Mouse (Mus musculus): ENCODE results near the gene Crocc2. TPM values are rescaled to one million over a fixed set of nuclear protein-coding genes. Genes with fewer than 3 reads are reported as not detected.

Crocc2 gene
- total and polyA plus RNA-seq, 2 experiments from 2014 or later = 0.08 to 0.34 TPM

- Histone ChIP-seq H3K36me3 (replicated peaks; ENCODE audit: control insufficient read depth, insufficient read depth, low read length) (no peaks in the 10 kb centered on the region), H3K9ac (replicated peaks; ENCODE audit: low read depth, low read length) (no peak overlapping the region), H3K9me3 (replicated peaks; ENCODE audit: control insufficient read depth, low read length) (no peaks in the 10 kb centered on the region), H3K4me3 (ENCODE audit: low read depth, low read length) (no peak overlapping the region), H3K27me3 (ENCODE audit: control insufficient read depth, insufficient read depth, low read length) (peaks cover 6% of the 10 kb centered on the region; the same call in 1 of the 2 replicates), H3K27ac (ENCODE audit: low read depth) (no peak overlapping the region), H3K4me2 (ENCODE audit: low read depth, low read length) (no peak overlapping the region), H3K4me1 (ENCODE audit: control insufficient read depth, insufficient read depth) (no peaks in the 10 kb centered on the region)
- ATAC-seq (ENCODE audit: insufficient read depth, low read depth) = no peak
- TF ChIP-seq CTCF (IDR thresholded peaks at IDR 0.05; ENCODE audit: low read depth) = no peak
- no peak for TF ChIP-seq EP300 (IDR thresholded peaks at IDR 0.05; ENCODE audit: low read depth)
- DNase-seq (ENCODE audit: low spot score) = no peak
- 76% methylated on average over 8 of the region's 8 CpGs for WGBS
Observed at GRCm38 (mm10) chr1:93128209-93128608, 40.3 kb upstream of the Crocc2 start.

DNA sequence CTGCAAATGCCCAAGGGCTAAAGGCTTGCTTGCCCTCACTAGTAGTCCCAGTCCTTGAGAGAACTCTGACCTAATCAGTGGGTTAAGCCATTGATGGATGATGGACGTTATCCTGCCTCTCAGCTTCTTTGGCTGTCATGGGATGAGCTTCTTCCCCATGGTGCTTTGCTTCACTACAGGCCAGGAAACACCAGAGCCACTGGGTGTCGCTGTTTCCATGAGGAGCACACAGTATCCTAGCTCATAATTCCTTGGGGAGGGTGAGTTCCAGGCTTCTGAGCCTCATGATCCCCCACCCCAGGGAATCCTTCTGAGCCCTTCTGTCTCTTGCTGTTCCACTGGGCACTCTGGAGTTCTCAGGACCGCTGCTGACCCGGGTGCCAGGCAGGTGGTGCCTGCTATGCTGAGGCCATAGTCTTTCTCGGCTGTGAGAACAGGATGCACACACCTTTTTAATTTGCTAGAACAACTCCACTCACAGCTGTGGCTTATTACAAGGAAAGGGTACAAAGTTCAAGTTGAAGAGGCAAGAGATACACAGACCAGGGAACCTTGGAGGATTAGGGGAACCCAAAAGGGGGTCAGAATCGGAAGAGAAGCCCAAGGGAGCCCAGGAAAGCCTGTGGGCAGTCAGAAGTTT lies 39.7 kb upstream of the Crocc2 start:
- no peaks in the 10 kb centered on the region for H3K9me3 ChIP-seq (replicated peaks; ENCODE audit: control insufficient read depth, low read length)
- H3K4me2 ChIP-seq (ENCODE audit: low read depth, low read length) = no peak overlapping the region
- TF ChIP-seq EP300 (IDR thresholded peaks at IDR 0.05; ENCODE audit: low read depth) (no peak), CTCF (IDR thresholded peaks at IDR 0.05; ENCODE audit: low read depth) (peak; percentile 78)
- peak; percentile 62 for ATAC-seq (ENCODE audit: insufficient read depth, low read depth)
- H3K9ac ChIP-seq (replicated peaks; ENCODE audit: low read depth, low read length) = no peak overlapping the region
- no peaks in the 10 kb centered on the region for H3K4me1 ChIP-seq (ENCODE audit: control insufficient read depth, insufficient read depth)
- no peak overlapping the region for H3K27ac ChIP-seq (ENCODE audit: low read depth)
- DNase-seq (ENCODE audit: low spot score) = peak; percentile 52
- H3K27me3 ChIP-seq (ENCODE audit: control insufficient read depth, insufficient read depth, low read length) = peaks cover 6% of the 10 kb centered on the region; the same call in 1 of the 2 replicates
- H3K36me3 ChIP-seq (replicated peaks; ENCODE audit: control insufficient read depth, insufficient read depth, low read length) = no peaks in the 10 kb centered on the region
- no peak overlapping the region for H3K4me3 ChIP-seq (ENCODE audit: low read depth, low read length)
- WGBS = 28% methylated on average over 6 of the region's 6 CpGs

GRCm38 (mm10) chr1:93130242-93130983 lies 38.1 kb upstream of the Crocc2 start:
- TF ChIP-seq CTCF (IDR thresholded peaks at IDR 0.05; ENCODE audit: low read depth) = no peak
- TF ChIP-seq EP300 (IDR thresholded peaks at IDR 0.05; ENCODE audit: low read depth) = no peak
- no peak overlapping the region for H3K4me2 ChIP-seq (ENCODE audit: low read depth, low read length)
- peaks cover 6% of the 10 kb centered on the region for H3K27me3 ChIP-seq (ENCODE audit: control insufficient read depth, insufficient read depth, low read length)
- no peaks in the 10 kb centered on the region for H3K4me1 ChIP-seq (ENCODE audit: control insufficient read depth, insufficient read depth)
- no peak overlapping the region for H3K9ac ChIP-seq (replicated peaks; ENCODE audit: low read depth, low read length)
- no peaks in the 10 kb centered on the region for H3K36me3 ChIP-seq (replicated peaks; ENCODE audit: control insufficient read depth, insufficient read depth, low read length)
- ATAC-seq (ENCODE audit: insufficient read depth, low read depth) (no peak), DNase-seq (ENCODE audit: low spot score) (no peak)
- no peaks in the 10 kb centered on the region for H3K9me3 ChIP-seq (replicated peaks; ENCODE audit: control insufficient read depth, low read length)
- H3K4me3 ChIP-seq (ENCODE audit: low read depth, low read length) = no peak overlapping the region
- WGBS = 69% methylated on average over 10 of the region's 10 CpGs
- no peak overlapping the region for H3K27ac ChIP-seq (ENCODE audit: low read depth)

DNA sequence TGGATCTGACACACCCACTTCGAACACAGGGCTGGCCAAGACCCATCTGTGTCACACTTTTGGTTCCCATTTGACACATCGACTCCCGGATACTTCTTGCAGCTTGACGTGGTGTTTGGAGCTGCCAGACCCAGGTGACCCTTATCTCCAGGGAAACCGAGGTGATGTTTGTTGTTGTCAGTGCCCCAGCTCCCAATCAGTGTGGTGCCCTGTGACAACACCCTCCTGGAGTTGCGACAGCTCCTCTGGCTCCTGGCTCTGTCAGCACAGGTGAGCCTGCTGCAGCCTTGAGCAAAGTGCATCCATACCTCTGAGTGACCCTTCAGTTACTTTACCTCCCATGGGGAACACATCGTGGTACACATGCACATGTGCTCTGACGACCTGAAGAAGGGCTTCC lies 35.8 kb upstream of the Crocc2 start:
- 52% methylated on average over 8 of the region's 8 CpGs for WGBS
- Histone ChIP-seq H3K9me3 (replicated peaks; ENCODE audit: control insufficient read depth, low read length) (no peaks in the 10 kb centered on the region), H3K27me3 (ENCODE audit: control insufficient read depth, insufficient read depth, low read length) (peaks cover 6% of the 10 kb centered on the region), H3K4me1 (ENCODE audit: control insufficient read depth, insufficient read depth) (no peaks in the 10 kb centered on the region), H3K27ac (ENCODE audit: low read depth) (no peak overlapping the region), H3K4me3 (ENCODE audit: low read depth, low read length) (no peak overlapping the region), H3K9ac (replicated peaks; ENCODE audit: low read depth, low read length) (no peak overlapping the region), H3K36me3 (replicated peaks; ENCODE audit: control insufficient read depth, insufficient read depth, low read length) (no peaks in the 10 kb centered on the region), H3K4me2 (ENCODE audit: low read depth, low read length) (no peak overlapping the region)
- DNase-seq (ENCODE audit: low spot score) (no peak), ATAC-seq (ENCODE audit: insufficient read depth, low read depth) (no peak)
- TF ChIP-seq EP300 (IDR thresholded peaks at IDR 0.05; ENCODE audit: low read depth) (no peak), CTCF (IDR thresholded peaks at IDR 0.05; ENCODE audit: low read depth) (no peak)

DNA sequence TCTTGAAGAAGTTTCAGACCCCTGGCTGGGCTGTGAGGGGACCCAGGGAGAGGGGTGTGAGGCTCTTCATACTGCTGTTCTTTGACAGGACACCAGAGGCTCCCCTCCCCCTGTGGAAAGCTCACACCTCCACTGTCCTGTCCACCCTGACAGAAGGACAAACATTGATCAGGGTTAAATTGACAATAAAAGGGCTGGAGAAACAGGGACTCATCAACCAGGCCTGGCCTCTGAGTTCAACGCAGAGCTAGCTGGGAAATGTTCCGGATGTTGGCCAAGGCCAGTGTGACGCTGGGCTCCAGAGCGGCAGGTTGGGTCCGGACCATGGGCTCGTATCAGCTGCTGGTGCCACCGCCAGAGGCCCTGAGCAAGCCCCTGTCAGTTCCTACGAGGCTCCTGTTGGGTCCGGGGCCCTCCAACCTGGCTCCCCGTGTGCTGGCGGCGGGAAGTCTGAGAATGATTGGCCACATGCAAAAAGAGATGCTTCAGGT lies 33.4 kb upstream of the Crocc2 start, which contains the start of gene Agxt:
Agxt (plus strand) TSS at position 205 of the 491 bp plus-strand sequence.
- Histone ChIP-seq H3K9ac (replicated peaks; ENCODE audit: low read depth, low read length) (no peak within 1 kb of the TSS), H3K36me3 (replicated peaks; ENCODE audit: control insufficient read depth, insufficient read depth, low read length) (no peaks in the 10 kb centered on the region), H3K27ac (ENCODE audit: low read depth) (no peak within 1 kb of the TSS), H3K4me1 (ENCODE audit: control insufficient read depth, insufficient read depth) (no peaks in the 10 kb centered on the region), H3K27me3 (ENCODE audit: control insufficient read depth, insufficient read depth, low read length) (peaks cover 16% of the 10 kb centered on the region), H3K4me3 (ENCODE audit: low read depth, low read length) (no peak within 1 kb of the TSS), H3K4me2 (ENCODE audit: low read depth, low read length) (no peak within 1 kb of the TSS), H3K9me3 (replicated peaks; ENCODE audit: control insufficient read depth, low read length) (no peaks in the 10 kb centered on the region)
- no peak for DNase-seq (ENCODE audit: low spot score)
- ATAC-seq (ENCODE audit: insufficient read depth, low read depth) = no peak
- WGBS = 90% methylated on average over 12 of the region's 12 CpGs
- TF ChIP-seq EP300 (IDR thresholded peaks at IDR 0.05; ENCODE audit: low read depth) (no peak), CTCF (IDR thresholded peaks at IDR 0.05; ENCODE audit: low read depth) (no peak)

All from heart, postnatal 0 days (tissue).